Mouse (Mus musculus): Measurements from ENCODE around the gene Phb2. TPM values are rescaled to one million over a fixed set of nuclear protein-coding genes. Genes with fewer than 3 reads are reported as not detected.

Phb2 gene
- polyA plus RNA-seq, 1 experiment from 2014 or later: 242 TPM

DNA sequence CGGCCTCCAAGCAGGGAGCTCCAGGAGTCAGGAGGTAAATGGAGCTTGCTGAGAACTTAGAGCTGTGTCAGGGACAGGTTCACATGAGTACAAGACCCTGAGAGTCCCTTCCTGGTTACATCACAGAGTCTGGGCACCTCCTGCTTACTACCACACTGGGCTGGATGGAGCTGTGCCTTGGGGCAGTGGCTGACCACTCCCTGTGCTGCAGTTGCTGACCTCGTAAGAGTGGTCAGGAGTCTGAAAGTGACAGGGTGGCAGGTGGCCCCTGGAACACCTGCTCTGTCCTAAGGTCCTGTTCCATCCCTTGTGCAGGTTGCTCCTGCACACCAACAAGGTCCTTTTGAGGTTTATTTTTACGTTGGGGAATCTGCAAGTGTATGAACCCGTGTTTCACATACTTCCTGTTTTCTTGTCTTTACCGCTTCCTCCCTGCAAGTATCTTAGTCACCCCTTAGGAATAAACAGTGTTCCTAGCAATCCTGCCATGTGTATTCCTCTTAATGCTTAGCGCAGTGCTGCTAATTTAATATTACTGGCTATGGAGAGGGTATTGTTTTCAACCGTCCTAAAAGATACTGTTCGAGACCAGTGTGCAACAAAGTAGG is 23.9 kb upstream of the Phb2 start:
- no peak overlapping the region for H3K9ac ChIP-seq (replicated peaks; ENCODE audit: low read depth, low read length)
- no peaks in the 10 kb centered on the region for H3K27me3 ChIP-seq (ENCODE audit: control insufficient read depth, insufficient read depth, low read length)
- no peaks in the 10 kb centered on the region for H3K4me1 ChIP-seq (ENCODE audit: control insufficient read depth, insufficient read depth, low read length)
- H3K36me3 ChIP-seq (ENCODE audit: control insufficient read depth, insufficient read depth, low read length): no peaks in the 10 kb centered on the region
- H3K4me3 ChIP-seq (ENCODE audit: low read depth, low read length): no peak overlapping the region
- no peak for ATAC-seq (ENCODE audit: low read depth)
- no peaks in the 10 kb centered on the region for H3K9me3 ChIP-seq (ENCODE audit: control insufficient read depth, low read length)
- H3K4me2 ChIP-seq (ENCODE audit: low read depth, low read length): no peak overlapping the region
- 87% methylated on average over 8 of the region's 8 CpGs for WGBS
- no peak overlapping the region for H3K27ac ChIP-seq (ENCODE audit: low read depth, low read length)

GRCm38 (mm10) chr6:124689011-124689410 is 23.1 kb upstream of the Phb2 start:
- H3K27ac ChIP-seq (ENCODE audit: low read depth, low read length): no peak overlapping the region
- ATAC-seq (ENCODE audit: low read depth): no peak
- H3K36me3 ChIP-seq (ENCODE audit: control insufficient read depth, insufficient read depth, low read length): no peaks in the 10 kb centered on the region
- H3K4me2 ChIP-seq (ENCODE audit: low read depth, low read length): no peak overlapping the region
- H3K4me1 ChIP-seq (ENCODE audit: control insufficient read depth, insufficient read depth, low read length): peaks cover 2% of the 10 kb centered on the region; the same call in 1 of the 2 replicates
- H3K9me3 ChIP-seq (ENCODE audit: control insufficient read depth, low read length): no peaks in the 10 kb centered on the region
- WGBS: 98% methylated on average over 3 of the region's 3 CpGs
- H3K27me3 ChIP-seq (ENCODE audit: control insufficient read depth, insufficient read depth, low read length): no peaks in the 10 kb centered on the region
- no peak overlapping the region for H3K4me3 ChIP-seq (ENCODE audit: low read depth, low read length)
- H3K9ac ChIP-seq (replicated peaks; ENCODE audit: low read depth, low read length): no peak overlapping the region

DNA sequence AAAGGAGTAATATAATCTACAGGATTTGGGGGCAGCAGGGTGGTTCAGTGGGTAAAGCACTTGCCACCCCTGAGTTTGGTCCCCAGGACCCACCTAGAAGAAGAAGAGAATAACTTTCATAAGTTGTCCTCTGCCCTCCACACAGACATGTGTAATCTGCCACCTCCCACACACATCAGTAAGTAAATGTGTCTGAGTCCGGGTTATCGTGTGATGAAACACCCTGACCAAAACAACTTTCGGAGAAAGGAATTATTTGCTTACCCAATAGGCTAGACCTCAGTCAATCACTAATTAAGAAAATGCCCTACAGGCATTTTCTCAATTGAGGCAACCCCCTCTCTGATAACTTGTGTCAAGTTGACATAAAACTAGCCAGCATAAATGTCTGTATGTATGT is 21.6 kb upstream of the Phb2 start:
- ATAC-seq (ENCODE audit: low read depth): no peak
- Histone ChIP-seq H3K4me1 (ENCODE audit: control insufficient read depth, insufficient read depth, low read length) (peaks cover 3% of the 10 kb centered on the region; the same call in 1 of the 2 replicates), H3K9ac (replicated peaks; ENCODE audit: low read depth, low read length) (no peak overlapping the region), H3K4me3 (ENCODE audit: low read depth, low read length) (no peak overlapping the region), H3K9me3 (ENCODE audit: control insufficient read depth, low read length) (no peaks in the 10 kb centered on the region), H3K27me3 (ENCODE audit: control insufficient read depth, insufficient read depth, low read length) (no peaks in the 10 kb centered on the region), H3K4me2 (ENCODE audit: low read depth, low read length) (no peak overlapping the region), H3K27ac (ENCODE audit: low read depth, low read length) (no peak overlapping the region), H3K36me3 (ENCODE audit: control insufficient read depth, insufficient read depth, low read length) (no peaks in the 10 kb centered on the region)
- 98% methylated on average over 3 of the region's 3 CpGs for WGBS

- Histone ChIP-seq H3K36me3 (ENCODE audit: control insufficient read depth, insufficient read depth, low read length) (no peaks in the 10 kb centered on the region), H3K9me3 (ENCODE audit: control insufficient read depth, low read length) (no peaks in the 10 kb centered on the region), H3K4me2 (ENCODE audit: low read depth, low read length) (no peak overlapping the region), H3K4me1 (ENCODE audit: control insufficient read depth, insufficient read depth, low read length) (peaks cover 3% of the 10 kb centered on the region; the same call in 1 of the 2 replicates), H3K4me3 (ENCODE audit: low read depth, low read length) (no peak overlapping the region), H3K27me3 (ENCODE audit: control insufficient read depth, insufficient read depth, low read length) (no peaks in the 10 kb centered on the region), H3K9ac (replicated peaks; ENCODE audit: low read depth, low read length) (no peak overlapping the region), H3K27ac (ENCODE audit: low read depth, low read length) (no peak overlapping the region)
- no peak for ATAC-seq (ENCODE audit: low read depth)
- 83% methylated on average over 15 of the region's 15 CpGs for WGBS
These were observed 18.7 kb upstream of the Phb2 start for GRCm38 (mm10) chr6:124693243-124693981.

DNA sequence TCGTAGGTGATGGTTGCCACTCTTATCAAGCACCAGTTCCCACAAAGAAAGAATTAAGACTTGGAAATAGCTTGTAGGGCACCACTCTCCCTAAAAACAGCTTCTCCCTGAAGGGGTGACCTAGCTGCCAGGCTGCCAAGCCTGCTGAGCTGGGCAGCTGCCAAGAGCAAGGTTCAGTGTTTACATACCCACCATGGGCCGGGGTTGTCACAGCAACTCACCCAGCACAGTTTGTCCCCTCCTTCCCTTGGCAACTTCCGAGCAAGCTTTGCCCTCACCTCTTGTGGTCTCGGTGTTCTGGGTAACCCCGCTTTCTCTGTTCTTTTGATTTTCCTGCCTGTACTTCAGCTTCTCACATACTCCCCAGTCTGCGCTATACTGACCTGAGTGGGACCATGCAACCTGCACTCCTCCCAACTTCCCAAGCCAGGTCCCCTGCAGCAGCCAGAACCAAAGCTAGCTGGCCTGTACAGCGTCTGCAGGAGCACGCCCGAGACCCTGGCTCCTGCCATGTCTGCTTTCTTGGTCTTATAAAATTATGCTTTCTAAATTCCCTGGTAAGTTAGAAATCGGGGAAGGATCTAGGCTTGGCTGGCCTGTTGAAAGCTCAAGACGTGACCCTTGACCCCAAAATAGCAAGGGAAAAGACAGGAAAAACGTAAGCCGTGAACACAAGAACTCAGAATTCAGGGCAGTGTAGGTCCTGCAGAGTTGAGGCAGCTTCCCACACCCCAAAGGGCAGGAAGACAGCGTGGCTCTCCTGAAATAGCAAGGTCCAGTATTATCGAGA is 17.8 kb upstream of the Phb2 start:
- Histone ChIP-seq H3K4me3 (ENCODE audit: low read depth, low read length) (no peak overlapping the region), H3K4me2 (ENCODE audit: low read depth, low read length) (no peak overlapping the region), H3K9me3 (ENCODE audit: control insufficient read depth, low read length) (no peaks in the 10 kb centered on the region), H3K27me3 (ENCODE audit: control insufficient read depth, insufficient read depth, low read length) (no peaks in the 10 kb centered on the region), H3K36me3 (ENCODE audit: control insufficient read depth, insufficient read depth, low read length) (peaks cover 5% of the 10 kb centered on the region; the same call in 1 of the 2 replicates), H3K9ac (replicated peaks; ENCODE audit: low read depth, low read length) (no peak overlapping the region), H3K4me1 (ENCODE audit: control insufficient read depth, insufficient read depth, low read length) (peaks cover 3% of the 10 kb centered on the region; the same call in 1 of the 2 replicates), H3K27ac (ENCODE audit: low read depth, low read length) (peak overlapping the region; percentile 48; the same call in 1 of the 2 replicates)
- 78% methylated on average over 15 of the region's 15 CpGs for WGBS
- peak; percentile 76 for ATAC-seq (ENCODE audit: low read depth)

GRCm38 (mm10) chr6:124696441-124697150 is 15.5 kb upstream of the Phb2 start:
- 89% methylated on average over 7 of the region's 7 CpGs for WGBS
- ATAC-seq (ENCODE audit: low read depth): no peak
- Histone ChIP-seq H3K27me3 (ENCODE audit: control insufficient read depth, insufficient read depth, low read length) (no peaks in the 10 kb centered on the region), H3K9ac (replicated peaks; ENCODE audit: low read depth, low read length) (no peak overlapping the region), H3K4me3 (ENCODE audit: low read depth, low read length) (no peak overlapping the region), H3K4me1 (ENCODE audit: control insufficient read depth, insufficient read depth, low read length) (peaks cover 3% of the 10 kb centered on the region; the same call in 1 of the 2 replicates), H3K9me3 (ENCODE audit: control insufficient read depth, low read length) (no peaks in the 10 kb centered on the region), H3K4me2 (ENCODE audit: low read depth, low read length) (no peak overlapping the region), H3K36me3 (ENCODE audit: control insufficient read depth, insufficient read depth, low read length) (peaks cover 5% of the 10 kb centered on the region; the same call in 1 of the 2 replicates), H3K27ac (ENCODE audit: low read depth, low read length) (no peak overlapping the region)

- H3K9ac ChIP-seq (replicated peaks; ENCODE audit: low read depth, low read length): no peak overlapping the region
- H3K9me3 ChIP-seq (ENCODE audit: control insufficient read depth, low read length): no peaks in the 10 kb centered on the region
- H3K27ac ChIP-seq (ENCODE audit: low read depth, low read length): no peak overlapping the region
- peaks cover 23% of the 10 kb centered on the region for H3K36me3 ChIP-seq (ENCODE audit: control insufficient read depth, insufficient read depth, low read length)
- no peak overlapping the region for H3K4me3 ChIP-seq (ENCODE audit: low read depth, low read length)
- peaks cover 3% of the 10 kb centered on the region; the same call in 1 of the 2 replicates for H3K4me1 ChIP-seq (ENCODE audit: control insufficient read depth, insufficient read depth, low read length)
- H3K27me3 ChIP-seq (ENCODE audit: control insufficient read depth, insufficient read depth, low read length): no peaks in the 10 kb centered on the region
- WGBS: 88% methylated on average over 6 of the region's 6 CpGs
- no peak for ATAC-seq (ENCODE audit: low read depth)
- no peak overlapping the region for H3K4me2 ChIP-seq (ENCODE audit: low read depth, low read length)
These were observed 13.4 kb upstream of the Phb2 start for GRCm38 (mm10) chr6:124698751-124699150.

DNA sequence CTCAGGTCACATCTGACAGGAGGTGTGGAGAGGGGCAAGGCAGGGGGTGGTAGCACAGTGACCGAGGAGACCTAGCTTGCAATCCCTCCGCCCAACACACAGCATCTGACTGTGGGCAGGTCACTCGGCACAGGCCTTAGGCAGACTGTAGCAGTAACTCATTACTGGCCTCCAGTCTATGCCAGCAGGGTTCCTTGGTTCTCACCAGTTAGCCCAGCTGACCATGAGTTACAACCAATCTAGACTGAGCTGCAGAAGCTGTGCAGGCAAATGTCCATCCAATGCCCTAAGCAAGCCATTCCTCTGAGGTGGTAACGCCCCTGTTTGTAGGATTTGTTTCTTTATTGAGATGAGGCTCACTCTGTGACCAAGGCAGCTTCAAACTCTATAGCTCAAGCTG is 12.8 kb upstream of the Phb2 start:
- Histone ChIP-seq H3K4me3 (ENCODE audit: low read depth, low read length) (no peak overlapping the region), H3K9me3 (ENCODE audit: control insufficient read depth, low read length) (no peaks in the 10 kb centered on the region), H3K4me1 (ENCODE audit: control insufficient read depth, insufficient read depth, low read length) (no peaks in the 10 kb centered on the region), H3K36me3 (ENCODE audit: control insufficient read depth, insufficient read depth, low read length) (peaks cover 29% of the 10 kb centered on the region), H3K27ac (ENCODE audit: low read depth, low read length) (no peak overlapping the region), H3K27me3 (ENCODE audit: control insufficient read depth, insufficient read depth, low read length) (no peaks in the 10 kb centered on the region), H3K4me2 (ENCODE audit: low read depth, low read length) (no peak overlapping the region), H3K9ac (replicated peaks; ENCODE audit: low read depth, low read length) (no peak overlapping the region)
- 77% methylated on average over 4 of the region's 4 CpGs for WGBS
- ATAC-seq (ENCODE audit: low read depth): no peak
